Mouse (Mus musculus) stomach, postnatal 0 days (tissue): Measurements from ENCODE around the gene Zfhx3.

Experiments used
- CTCF ChIP-seq: IDR thresholded peaks from 2 replicates; pipeline ENCODE4 v1.5.1; 2016; ENCODE audit warnings: antibody characterized with exemption, low read depth, mild to moderate bottlenecking, moderate library complexity
- EP300 ChIP-seq: optimal IDR thresholded peaks from 2 replicates; pipeline ENCODE3; 2016; ENCODE audit warnings: antibody characterized with exemption

GRCm38 (mm10) chr8:108582251-108582650 is 639.8 kb downstream of the Zfhx3 start:
- TF ChIP-seq CTCF: no peak
- no peak for TF ChIP-seq EP300
